Mouse (Mus musculus) lung, postnatal 25 days (tissue): ENCODE results near the gene Urb2.
A peak's percentile ranks its signal among the peaks of the same experiment; 100 is the strongest.
"Not testable (repeated sequence)": the region's sequence is repeated elsewhere in the genome, so short reads cannot be mapped to it uniquely, and the experiment has no call there.

Source experiments
- DNase-seq: peaks from one replicate; pipeline ENCODE4 v3.0.0; 2022; ENCODE audit warnings: low spot score

Gene Urb2

GRCm38 (mm10) chr8:124014751-124015150 lies 6.6 kb upstream of the Urb2 start:
- DNase-seq: no peak

GRCm38 (mm10) chr8:124019782-124020181 lies 1.5 kb upstream of the Urb2 start:
- DNase-seq: peak; percentile 10

GRCm38 (mm10) chr8:124020439-124021236 lies 670 bp upstream of the Urb2 start:
- peak; percentile 23 for DNase-seq

- DNase-seq: not testable (repeated sequence)
These were observed 5.0 kb downstream of the Urb2 start for GRCm38 (mm10) chr8:124026265-124026664.

- no peak for DNase-seq
These were observed 6.5 kb downstream of the Urb2 start for GRCm38 (mm10) chr8:124027831-124028230.

GRCm38 (mm10) chr8:124033400-124033799 lies 12.1 kb downstream of the Urb2 start:
- DNase-seq: no peak

- no peak for DNase-seq
These were observed 16.8 kb downstream of the Urb2 start for GRCm38 (mm10) chr8:124038121-124038520.

GRCm38 (mm10) chr8:124039351-124039750 lies 18.0 kb downstream of the Urb2 start:
- DNase-seq: no peak

GRCm38 (mm10) chr8:124042201-124042600 lies 20.9 kb downstream of the Urb2 start:
- DNase-seq: no peak

- no peak for DNase-seq
These were observed 23.1 kb downstream of the Urb2 start for GRCm38 (mm10) chr8:124044421-124044820.

- DNase-seq: no peak
These were observed 23.6 kb downstream of the Urb2 start for GRCm38 (mm10) chr8:124044931-124045330.

- no peak for DNase-seq
These were observed 24.5 kb downstream of the Urb2 start for GRCm38 (mm10) chr8:124045856-124046255.

GRCm38 (mm10) chr8:124052110-124052509 lies 30.8 kb downstream of the Urb2 start:
- DNase-seq: peak; percentile 70

GRCm38 (mm10) chr8:124052568-124052967 lies 31.3 kb downstream of the Urb2 start:
- DNase-seq: no peak

- DNase-seq: no peak
These were observed 35.7 kb downstream of the Urb2 start for GRCm38 (mm10) chr8:124056832-124057655.

GRCm38 (mm10) chr8:124066325-124067058 lies 45.2 kb downstream of the Urb2 start:
- peak; percentile 50 for DNase-seq

GRCm38 (mm10) chr8:124067059-124067750 lies 45.9 kb downstream of the Urb2 start:
- DNase-seq: no peak

GRCm38 (mm10) chr8:124070363-124071324 lies 49.3 kb downstream of the Urb2 start:
- peak; percentile 57 for DNase-seq

- DNase-seq: no peak
These were observed 54.7 kb downstream of the Urb2 start for GRCm38 (mm10) chr8:124075977-124076376.

GRCm38 (mm10) chr8:124076416-124076815 lies 55.1 kb downstream of the Urb2 start:
- DNase-seq: no peak

GRCm38 (mm10) chr8:124077377-124077776 lies 56.1 kb downstream of the Urb2 start:
- no peak for DNase-seq
